Mouse (Mus musculus) gastrocnemius, adult 18-20 months (tissue): Measurements from ENCODE around the gene Flnb. TPM values are rescaled to one million over a fixed set of nuclear protein-coding genes. Genes with fewer than 3 reads are reported as not detected.

ENCODE experiments used
- DNase-seq: peaks from one replicate; pipeline ENCODE4 v3.0.0; 2021; ENCODE audit warnings: low spot score
- total RNA-seq, 2 experiments: library from RNA; stranded (reverse); gene quantifications; 2 replicates each; pipeline ENCODE4 v1.2.3; 2021

Gene Flnb
- total RNA-seq, 2 experiments from 2014 or later = 6.2 to 10.5 TPM

GRCm38 (mm10) chr14:7824651-7825268, 7.0 kb downstream of the Flnb start:
- DNase-seq = no peak

GRCm38 (mm10) chr14:7826151-7826937, 8.6 kb downstream of the Flnb start:
- no peak for DNase-seq

GRCm38 (mm10) chr14:7829181-7829580, 11.4 kb downstream of the Flnb start:
- no peak for DNase-seq

DNA sequence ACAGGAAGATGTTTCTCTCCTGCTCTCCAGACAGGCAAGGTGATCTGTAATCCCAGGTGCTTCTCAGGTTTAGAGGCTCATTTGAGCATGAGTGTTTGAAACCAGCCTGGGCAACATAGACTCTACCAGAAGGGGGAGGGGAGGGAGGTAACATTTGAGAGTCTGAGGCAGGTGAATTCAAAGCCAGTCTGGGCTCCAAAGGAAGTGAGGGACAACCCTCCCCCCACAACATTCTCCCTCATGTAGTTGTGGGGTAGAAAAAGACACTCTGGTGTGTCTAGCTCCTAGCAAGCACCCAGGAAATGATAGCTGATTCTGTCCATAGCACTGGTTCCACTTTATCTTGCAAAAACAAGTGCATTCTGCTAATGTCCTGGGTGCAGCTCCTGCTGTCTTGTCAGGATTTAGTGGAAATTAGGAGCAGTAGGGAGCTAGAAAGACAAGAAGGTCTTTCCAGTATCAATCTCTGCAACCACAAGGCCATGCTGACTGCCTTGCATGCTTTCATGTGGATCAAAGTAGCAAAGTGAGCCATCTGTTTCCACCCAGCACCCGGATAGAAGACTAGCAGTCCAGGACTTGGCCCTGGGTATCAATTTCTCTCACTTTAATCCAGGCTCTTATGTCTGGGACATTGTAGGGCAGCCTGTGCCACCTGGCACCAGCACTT, 14.1 kb downstream of the Flnb start:
- no peak for DNase-seq

DNA sequence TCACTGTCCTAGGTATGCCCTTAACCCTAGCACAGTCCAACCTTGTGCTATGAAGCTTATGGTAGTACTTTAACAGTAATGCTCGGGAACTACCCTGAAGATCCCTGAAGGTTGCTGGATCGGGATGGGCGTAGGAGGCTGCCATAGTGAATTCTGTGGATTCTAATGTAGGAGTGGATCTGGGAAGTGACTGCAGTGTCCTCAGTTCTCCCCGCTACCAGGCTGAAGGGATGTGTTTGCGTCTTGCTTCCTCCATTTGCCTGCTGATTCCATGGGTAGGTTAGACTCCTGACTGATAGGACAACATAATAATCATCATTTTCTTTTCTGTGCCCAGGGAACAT, 14.7 kb downstream of the Flnb start:
- DNase-seq = no peak

- DNase-seq = no peak
These were observed 15.7 kb downstream of the Flnb start for GRCm38 (mm10) chr14:7833458-7833857.

DNA sequence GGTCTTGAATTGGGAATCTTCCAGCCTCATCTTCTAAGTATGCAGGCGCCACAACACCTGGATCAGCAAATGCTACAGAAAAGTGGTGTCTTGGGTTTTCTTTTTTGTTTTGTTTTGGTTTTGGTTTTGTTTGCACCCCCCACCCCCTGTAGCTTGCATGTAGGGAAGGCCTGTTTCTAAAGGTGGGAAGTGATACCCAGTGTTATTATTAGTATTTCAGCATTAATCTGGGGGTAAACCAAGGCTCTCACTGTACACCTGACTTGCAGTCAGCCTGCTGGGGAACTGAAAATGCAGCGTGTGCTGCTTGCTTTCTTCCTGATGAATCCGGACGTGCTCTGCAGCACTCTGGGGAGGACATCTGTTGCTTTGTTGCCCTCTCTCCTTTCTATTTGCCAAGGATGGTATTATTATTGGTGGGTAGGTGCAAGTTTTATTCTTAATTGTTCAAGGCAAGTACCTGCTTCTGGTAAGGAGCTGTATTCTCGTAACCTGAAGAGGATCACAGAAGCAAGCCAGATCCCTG, 20.9 kb downstream of the Flnb start:
- no peak for DNase-seq

DNA sequence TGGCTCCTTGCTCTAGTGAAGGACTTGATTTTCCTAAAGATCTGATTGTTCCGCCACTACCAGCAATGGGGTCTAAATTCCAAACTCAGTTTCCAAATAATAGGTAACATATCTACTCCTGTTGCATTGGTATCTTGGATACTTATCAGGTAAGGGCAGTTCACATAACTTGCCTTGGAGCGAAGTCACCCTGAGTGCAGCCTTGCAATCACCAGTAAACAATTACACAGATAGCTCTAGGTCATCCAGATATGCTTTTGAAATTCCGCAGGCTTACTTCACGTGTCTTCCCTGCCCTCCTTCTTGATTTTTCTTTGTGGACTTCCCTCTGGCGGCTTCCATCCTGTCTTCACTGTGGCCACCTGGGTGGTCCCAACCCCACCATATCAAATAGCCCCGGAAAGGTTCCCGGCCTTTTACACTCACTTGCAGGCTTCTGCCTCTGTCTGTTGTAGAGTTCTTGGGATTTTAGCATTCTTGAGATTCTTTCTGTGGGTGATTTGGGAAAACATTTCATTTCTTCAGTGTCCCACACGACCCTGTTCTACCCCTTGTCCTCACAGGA, 22.3 kb downstream of the Flnb start:
- DNase-seq = no peak

- DNase-seq = peak; percentile 53
These were observed 25.0 kb downstream of the Flnb start for GRCm38 (mm10) chr14:7842631-7843332.

DNA sequence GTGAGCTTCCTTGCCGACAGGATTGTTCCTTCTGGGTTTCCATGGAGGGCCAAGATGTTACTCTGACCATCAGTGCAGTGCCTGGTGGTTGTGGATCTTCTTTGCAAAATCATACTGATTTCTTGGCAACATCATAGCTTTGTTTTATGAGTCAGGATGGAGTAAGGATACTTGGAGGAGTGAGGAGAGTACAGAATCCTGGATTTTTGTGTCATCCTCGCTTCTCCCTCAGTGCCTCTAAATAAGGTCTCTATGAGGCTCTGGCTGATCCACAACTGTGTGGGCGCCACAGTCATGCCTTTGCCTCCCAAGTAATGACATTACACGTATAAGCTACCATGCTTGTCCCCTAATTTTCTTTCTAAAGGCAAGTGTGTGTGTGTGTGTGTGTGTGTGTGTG, 28.9 kb downstream of the Flnb start:
- no peak for DNase-seq

GRCm38 (mm10) chr14:7847746-7848232, 30.0 kb downstream of the Flnb start:
- DNase-seq = peak; percentile 43

DNA sequence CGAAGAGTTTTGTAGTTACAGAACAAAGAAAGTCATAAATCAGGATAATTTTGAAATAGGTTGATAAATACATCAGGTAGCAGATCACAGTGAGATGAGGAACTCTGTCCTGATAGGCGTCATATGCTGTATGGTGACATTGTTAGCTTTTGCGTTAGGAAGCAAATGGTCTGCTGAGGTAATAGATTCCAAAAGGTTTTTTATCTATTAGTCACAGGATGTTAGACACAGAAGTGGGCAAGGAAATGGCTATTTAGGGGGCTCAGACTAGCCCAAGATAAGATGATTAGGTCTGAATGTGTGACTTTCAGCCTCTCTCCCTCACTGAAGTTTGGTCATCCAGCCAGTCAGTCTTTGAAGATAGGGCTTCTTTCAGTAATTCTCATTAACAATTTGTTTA, 33.2 kb downstream of the Flnb start:
- DNase-seq = no peak

DNA sequence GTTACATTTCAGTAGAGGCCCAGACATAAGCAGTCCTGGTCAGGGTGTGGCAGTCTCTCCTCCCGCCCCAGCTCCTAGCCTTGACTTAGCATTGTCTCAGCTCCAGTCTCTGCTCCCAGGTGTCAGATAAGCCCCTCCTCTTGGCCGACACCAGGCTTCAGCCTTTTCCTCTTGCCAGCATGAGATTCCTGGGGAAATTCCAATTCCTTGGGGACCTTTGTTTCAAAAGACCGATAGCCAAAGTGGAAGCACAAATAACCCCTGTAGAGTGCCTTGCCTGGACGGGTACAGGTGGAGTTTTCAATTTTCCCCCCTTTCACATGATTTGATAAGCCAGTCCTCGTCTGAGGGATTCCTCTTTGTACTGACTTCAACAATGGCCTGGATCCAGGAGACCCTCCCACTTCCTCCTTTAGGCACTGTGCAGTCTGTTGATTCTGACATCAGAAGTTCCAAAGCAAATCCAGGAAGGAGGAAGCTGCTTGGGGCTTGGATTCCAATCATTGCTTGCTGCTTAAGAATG, 33.8 kb downstream of the Flnb start:
- DNase-seq = peak; percentile 63

DNA sequence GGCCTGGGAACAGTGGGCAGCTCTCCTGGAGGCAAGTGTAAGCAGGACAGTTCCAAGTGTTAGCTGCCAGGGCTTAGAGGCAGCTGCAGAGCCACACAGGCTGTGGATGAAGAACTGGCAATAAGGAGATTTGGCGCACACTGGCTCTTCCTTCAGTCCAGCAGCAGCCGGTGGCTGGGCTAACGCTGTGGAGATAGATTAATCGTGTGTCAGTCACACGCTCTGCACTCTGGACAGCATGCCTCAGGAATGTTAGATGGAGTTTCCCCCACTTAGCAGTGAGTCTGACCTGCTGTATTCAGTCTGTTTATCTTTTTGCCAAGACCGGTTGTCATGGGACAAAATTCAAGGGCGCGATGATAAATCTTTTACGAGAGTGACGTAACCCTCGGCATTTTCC, 35.9 kb downstream of the Flnb start:
- peak; percentile 38 for DNase-seq

- DNase-seq = no peak
These were observed 36.6 kb downstream of the Flnb start for GRCm38 (mm10) chr14:7854366-7854765.

DNA sequence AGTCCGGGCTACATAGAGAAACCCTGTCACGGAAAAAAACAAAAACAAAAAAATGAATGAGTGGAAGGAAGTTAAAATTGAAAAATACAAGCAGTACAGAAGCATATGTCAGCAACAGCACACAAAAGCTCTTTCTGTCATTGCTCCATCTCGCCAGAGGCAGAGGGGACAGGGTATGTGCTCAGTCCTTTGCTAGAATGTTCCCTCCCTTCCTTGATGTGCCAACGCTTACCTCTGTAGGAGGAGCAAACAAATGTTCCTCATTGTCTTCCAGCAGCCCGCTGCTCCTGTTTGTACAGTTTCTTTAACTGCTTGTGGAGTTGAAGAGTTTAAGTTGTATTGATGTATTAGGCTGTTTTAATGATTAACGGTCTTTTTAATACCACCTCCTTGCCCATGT, 37.3 kb downstream of the Flnb start:
- DNase-seq = no peak

DNA sequence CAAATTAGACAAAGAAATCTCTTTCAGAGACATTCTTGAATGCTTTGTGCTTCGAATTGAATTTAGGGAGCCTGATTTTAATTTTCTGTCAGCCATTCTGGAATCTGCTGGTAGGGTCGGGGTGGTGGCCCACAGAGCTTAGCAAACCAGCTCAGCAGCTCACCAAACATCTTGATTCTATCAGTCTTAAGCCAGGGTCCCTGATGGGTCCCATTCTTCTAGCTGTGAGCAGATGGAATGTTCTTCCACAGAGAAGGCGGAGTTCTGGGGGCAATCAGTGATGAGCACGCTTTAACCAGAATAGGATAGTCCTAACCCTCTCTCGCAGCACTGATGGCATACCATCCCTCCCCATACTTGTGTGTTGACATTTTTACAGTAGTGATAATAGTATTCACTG, 37.7 kb downstream of the Flnb start:
- DNase-seq = no peak

DNA sequence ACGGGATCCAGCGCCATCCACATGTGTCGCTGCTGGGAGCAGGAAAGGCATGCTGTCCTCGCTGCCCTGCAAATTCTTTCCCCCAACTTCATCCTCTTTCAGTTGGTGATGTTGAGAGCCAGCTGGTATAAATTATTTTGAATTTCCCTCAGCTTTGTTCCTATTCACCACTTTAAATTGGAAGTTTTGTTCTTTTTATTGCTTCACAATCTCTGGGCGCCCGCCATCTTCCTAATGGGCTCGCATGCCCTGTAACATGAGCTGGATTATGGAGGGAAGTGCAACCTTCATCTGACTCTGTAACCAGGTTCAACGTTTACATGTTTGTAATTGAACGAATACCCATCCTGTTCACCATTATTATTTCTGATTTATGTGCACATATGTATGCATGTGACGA, 38.6 kb downstream of the Flnb start:
- no peak for DNase-seq

GRCm38 (mm10) chr14:7857835-7858234, 40.1 kb downstream of the Flnb start:
- no peak for DNase-seq

DNA sequence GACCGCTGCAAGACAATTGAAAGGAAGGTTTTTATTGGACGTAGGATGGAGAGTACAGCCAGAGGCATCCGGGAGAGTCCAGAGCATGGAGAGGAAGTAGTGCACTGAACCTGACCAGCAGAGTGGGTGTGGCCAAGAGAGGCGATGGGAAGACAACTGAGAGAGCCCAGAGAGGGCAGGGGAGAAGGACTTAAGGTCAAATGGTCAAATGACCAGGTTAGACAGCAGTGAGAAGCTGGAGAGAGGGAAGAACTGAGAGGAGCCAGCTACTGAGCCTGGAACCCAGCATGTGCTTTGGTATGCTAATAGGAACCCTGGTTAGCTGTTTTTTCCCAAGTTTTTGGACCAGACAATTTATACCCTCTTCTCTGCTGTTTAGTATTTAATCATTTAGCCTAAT, 40.7 kb downstream of the Flnb start:
- no peak for DNase-seq

DNA sequence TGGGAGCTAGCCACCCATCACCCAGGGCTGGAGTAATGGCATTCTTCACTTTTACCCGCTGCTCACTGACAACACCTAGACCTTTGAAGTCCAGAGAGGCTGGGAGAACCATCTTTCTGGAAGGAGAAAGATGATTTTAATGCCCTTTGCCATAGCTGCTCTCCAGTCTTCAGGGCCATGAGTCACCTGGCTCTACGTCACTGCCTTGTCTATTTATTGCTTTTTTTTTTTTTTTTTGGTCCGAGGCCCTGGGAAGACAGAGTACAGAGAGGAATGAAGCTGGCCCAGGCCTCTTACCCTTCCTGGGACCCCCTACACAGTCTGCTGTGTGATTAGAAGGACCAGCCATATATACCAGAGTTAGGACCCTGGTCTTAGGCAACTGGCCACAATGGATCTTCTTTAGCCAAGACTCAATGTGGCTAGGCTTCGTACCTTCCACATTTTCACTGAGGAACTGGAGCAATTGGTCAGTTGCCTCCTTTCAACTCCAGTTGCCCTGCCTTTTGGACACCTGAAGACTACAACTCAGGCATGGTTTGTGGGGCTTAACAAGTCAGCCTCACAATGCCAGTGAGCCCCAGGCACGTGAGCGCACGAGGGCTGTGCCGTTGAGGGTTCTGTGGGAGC, 42.9 kb downstream of the Flnb start:
- no peak for DNase-seq
